ENCODE assay signal across 8 mouse cellular contexts in the genomic region with DNA sequence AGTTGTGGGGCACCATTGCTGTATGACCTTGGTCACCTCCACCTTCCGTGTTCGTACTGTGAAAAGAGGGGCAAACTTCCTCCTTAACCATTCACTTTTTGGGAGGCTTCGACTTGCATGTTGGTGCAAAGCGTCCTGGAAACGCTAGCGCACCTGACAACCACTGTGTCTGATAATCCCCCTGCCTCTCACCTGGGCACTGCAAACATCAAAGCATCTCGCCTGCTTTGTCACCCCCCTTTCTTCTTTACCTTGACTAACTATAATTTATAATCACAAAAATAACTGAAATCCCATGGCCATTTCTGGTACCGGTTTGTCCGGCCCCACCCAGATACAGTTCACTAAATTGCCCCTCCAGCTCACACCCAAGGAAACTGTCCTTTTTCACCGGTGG. TPM values are rescaled to one million over a fixed set of nuclear protein-coding genes. Genes with fewer than 3 reads are reported as not detected.
DNase-seq lines count a peak whose midpoint lies in the region; ATAC-seq and TF ChIP-seq lines count a peak whose summit lies in the region.

No protein-coding gene starts in this region.

- H3K9ac ChIP-seq in limb, embryonic 13.5 days: peak overlapping the region; percentile 73
- H3K9ac ChIP-seq in stomach, embryonic 15.5 days: 0 out of 2 replicates have a peak overlapping the region, but pooled peaks have one; percentile 0

- H3K27me3 ChIP-seq in cerebellum, adult 2 months (ENCODE audit: control insufficient read depth, insufficient read depth, low read length): no peaks in the 10 kb centered on the region
- no peaks in the 10 kb centered on the region for H3K27me3 ChIP-seq in spleen, adult 2 months (ENCODE audit: control insufficient read depth, insufficient read depth, low read length)
- no peaks in the 10 kb centered on the region for H3K27me3 ChIP-seq in limb, embryonic 13.5 days
- no peaks in the 10 kb centered on the region for H3K27me3 ChIP-seq in stomach, embryonic 15.5 days (replicated peaks)

- DNase-seq in cerebellum, adult 2 months: peak in 1 of 2 experiments; percentile 20
- DNase-seq in cerebellum, postnatal 14 days: no peak
- DNase-seq in spleen, adult 2 months (ENCODE audit: low read depth in 1 of 2, low spot score in 2 of 2): no peak
- DNase-seq in spleen, postnatal 4 days (ENCODE audit: low spot score in 2 of 2): no peak
- no peak for DNase-seq in embryo, embryonic 11 days
- DNase-seq in gastrocnemius, postnatal 4 days (ENCODE audit: low spot score in 2 of 2): no peak

- 3% methylated on average over 10 of the region's 10 CpGs for WGBS in cerebellum, adult 2 months
- WGBS in spleen, adult 2 months: 3% methylated on average over 10 of the region's 10 CpGs
- 8% methylated on average over 10 of the region's 10 CpGs for WGBS in limb, embryonic 13.5 days
- 5% methylated on average over 10 of the region's 10 CpGs for WGBS in stomach, embryonic 15.5 days

- H3K9me3 ChIP-seq in limb, embryonic 13.5 days: no peaks in the 10 kb centered on the region
- H3K9me3 ChIP-seq in stomach, embryonic 15.5 days: no peaks in the 10 kb centered on the region

- no peaks in the 10 kb centered on the region for H3K36me3 ChIP-seq in spleen, adult 2 months (ENCODE audit: control insufficient read depth, insufficient read depth, low read length)
- peaks cover 9% of the 10 kb centered on the region; the same call in 1 of the 2 replicates for H3K36me3 ChIP-seq in limb, embryonic 13.5 days
- 0 out of 2 replicates have a peak, but pooled peaks cover 3% of the 10 kb centered on the region for H3K36me3 ChIP-seq in stomach, embryonic 15.5 days

- H3K27ac ChIP-seq in cerebellum, adult 2 months (ENCODE audit: insufficient read depth, low read length): no peak overlapping the region
- H3K27ac ChIP-seq in spleen, adult 2 months (ENCODE audit: insufficient read depth, low read length): no peak overlapping the region
- H3K27ac ChIP-seq in limb, embryonic 13.5 days: no peak overlapping the region
- no peak overlapping the region for H3K27ac ChIP-seq in stomach, embryonic 15.5 days

- no peak for TF ChIP-seq POLR2A in cerebellum, adult 2 months (IDR thresholded peaks at IDR 0.05; ENCODE audit: borderline replicate concordance, insufficient read depth, low read length)
- TF ChIP-seq POLR2A in spleen, adult 2 months (IDR thresholded peaks at IDR 0.05; ENCODE audit: low read depth, low read length): no peak

- peak overlapping the region; percentile 97 for H3K4me2 ChIP-seq in limb, embryonic 13.5 days (replicated peaks)
- H3K4me2 ChIP-seq in stomach, embryonic 15.5 days: peak overlapping the region; percentile 66

- no peak for ATAC-seq in limb, embryonic 13.5 days (ENCODE audit: low FRiP score, low read depth)
- ATAC-seq in stomach, embryonic 15.5 days (ENCODE audit: insufficient read depth, low FRiP score, low read depth): no peak

- TF ChIP-seq CTCF in cerebellum, adult 2 months (IDR thresholded peaks at IDR 0.05; ENCODE audit: borderline replicate concordance, insufficient read depth, low read depth, low read length): no peak
- no peak for TF ChIP-seq CTCF in spleen, adult 2 months (IDR thresholded peaks at IDR 0.05; ENCODE audit: extremely low read depth, insufficient read depth, insufficient read length, insufficient replicate concordance)

- peaks cover 9% of the 10 kb centered on the region for H3K4me1 ChIP-seq in cerebellum, adult 2 months (ENCODE audit: control insufficient read depth, insufficient read depth, low read length)
- H3K4me1 ChIP-seq in spleen, adult 2 months (ENCODE audit: control insufficient read depth, insufficient read depth, insufficient read length): peaks cover 7% of the 10 kb centered on the region; the same call in 1 of the 2 replicates
- H3K4me1 ChIP-seq in limb, embryonic 13.5 days: peaks cover 42% of the 10 kb centered on the region
- H3K4me1 ChIP-seq in stomach, embryonic 15.5 days: peaks cover 39% of the 10 kb centered on the region

- H3K4me3 ChIP-seq in cerebellum, adult 2 months (replicated peaks; ENCODE audit: insufficient read depth, low read depth, low read length): peak overlapping the region; percentile 92
- peak overlapping the region; percentile 56 for H3K4me3 ChIP-seq in spleen, adult 2 months (ENCODE audit: extremely low read depth, insufficient read depth, insufficient read length)
- H3K4me3 ChIP-seq in limb, embryonic 13.5 days: peak overlapping the region; percentile 71
- peak overlapping the region; percentile 79 for H3K4me3 ChIP-seq in stomach, embryonic 15.5 days (replicated peaks)

RNA-seq across cellular contexts. Expression of a gene that starts 0.8 kb away (rescaled TPM):
- 185 and 196 TPM in 2 replicates for polyA plus RNA-seq in cerebellum, adult 2 months (2012; rRNA removed)
- polyA plus RNA-seq in spleen, adult 2 months (2012; rRNA removed): 55.7 and 60.5 TPM in 2 replicates
- 145 and 152 TPM in 2 replicates for polyA plus RNA-seq in limb, embryonic 13.5 days (2015; fragmentation: Nextera tagmentation; extraction: Ambion mirVana)
- 122 TPM in 2 replicates for polyA plus RNA-seq in stomach, embryonic 15.5 days (2015; fragmentation: Nextera tagmentation; extraction: Ambion mirVana)
- 10 to 100 TPM; 80.8 to 88.7 TPM for total RNA-seq in gastrocnemius, postnatal 4 days (2021)

RNA-seq across cellular contexts. Expression of a gene that starts 2.0 kb away (rescaled TPM):
- polyA plus RNA-seq in cerebellum, adult 2 months (2012; rRNA removed): 15.0 and 16.2 TPM in 2 replicates
- polyA plus RNA-seq in spleen, adult 2 months (2012; rRNA removed): 18.6 and 22.1 TPM in 2 replicates
- 36.4 and 38.8 TPM in 2 replicates for polyA plus RNA-seq in limb, embryonic 13.5 days (2015; fragmentation: Nextera tagmentation; extraction: Ambion mirVana)
- polyA plus RNA-seq in stomach, embryonic 15.5 days (2015; fragmentation: Nextera tagmentation; extraction: Ambion mirVana): 24.9 and 26.2 TPM in 2 replicates
- total RNA-seq in gastrocnemius, postnatal 4 days (2021): 10 to 100 TPM; 20.1 to 23.5 TPM

RNA-seq across cellular contexts. Expression of a gene that starts 44.6 kb away (rescaled TPM):
- polyA plus RNA-seq in cerebellum, adult 2 months (2012; rRNA removed): 1.7 and 2.2 TPM in 2 replicates
- 0.16 and 0.42 TPM in 2 replicates for polyA plus RNA-seq in spleen, adult 2 months (2012; rRNA removed)
- polyA plus RNA-seq in limb, embryonic 13.5 days (2015; fragmentation: Nextera tagmentation; extraction: Ambion mirVana): 2.7 TPM in 2 replicates
- 1.4 and 1.5 TPM in 2 replicates for polyA plus RNA-seq in stomach, embryonic 15.5 days (2015; fragmentation: Nextera tagmentation; extraction: Ambion mirVana)
- under 1 TPM; 0.59 to 0.70 TPM for total RNA-seq in gastrocnemius, postnatal 4 days (2021)

RNA-seq across cellular contexts. Expression of a gene that starts 53.8 kb away (rescaled TPM):
- 32.3 and 32.9 TPM in 2 replicates for polyA plus RNA-seq in cerebellum, adult 2 months (2012; rRNA removed)
- polyA plus RNA-seq in spleen, adult 2 months (2012; rRNA removed): 5.3 and 10.8 TPM in 2 replicates
- 3.5 and 4.8 TPM in 2 replicates for polyA plus RNA-seq in limb, embryonic 13.5 days (2015; fragmentation: Nextera tagmentation; extraction: Ambion mirVana)
- polyA plus RNA-seq in stomach, embryonic 15.5 days (2015; fragmentation: Nextera tagmentation; extraction: Ambion mirVana): 11.9 and 12.9 TPM in 2 replicates
- 1 to 10 TPM; 1.7 to 2.5 TPM for total RNA-seq in gastrocnemius, postnatal 4 days (2021)

RNA-seq across cellular contexts. Expression of a gene that starts 56.2 kb away (rescaled TPM):
- 258 and 262 TPM in 2 replicates for polyA plus RNA-seq in cerebellum, adult 2 months (2012; rRNA removed)
- 45.3 and 55.0 TPM in 2 replicates for polyA plus RNA-seq in spleen, adult 2 months (2012; rRNA removed)
- 176 and 177 TPM in 2 replicates for polyA plus RNA-seq in limb, embryonic 13.5 days (2015; fragmentation: Nextera tagmentation; extraction: Ambion mirVana)
- 134 and 137 TPM in 2 replicates for polyA plus RNA-seq in stomach, embryonic 15.5 days (2015; fragmentation: Nextera tagmentation; extraction: Ambion mirVana)
- 100 to 1,000 TPM; 106 to 120 TPM for total RNA-seq in gastrocnemius, postnatal 4 days (2021)
